Mouse (Mus musculus) frontal cortex, postnatal 25 days (tissue): Measurements from ENCODE around the gene Suz12.

Experiments
- DNase-seq, 2 experiments: peaks; one replicate each; pipeline ENCODE4 v3.0.0; 2022; ENCODE audit warnings: low spot score in 2 of 2

Suz12 gene

GRCm38 (mm10) chr11:80075608-80076277, 82.8 kb downstream of the Suz12 start:
- DNase-seq = no peak

- no peak for DNase-seq
Measured at GRCm38 (mm10) chr11:80077784-80078545, 85.1 kb downstream of the Suz12 start.

GRCm38 (mm10) chr11:80078831-80079230, 85.9 kb downstream of the Suz12 start:
- no peak for DNase-seq

GRCm38 (mm10) chr11:80079751-80080150, 86.8 kb downstream of the Suz12 start:
- no peak for DNase-seq

GRCm38 (mm10) chr11:80080381-80080825, 87.5 kb downstream of the Suz12 start:
- no peak for DNase-seq

- DNase-seq = peak; percentile 71 to 78
Measured at GRCm38 (mm10) chr11:80080826-80081728, 88.2 kb downstream of the Suz12 start, which contains the start of gene Crlf3. TSS of gene Crlf3 (minus strand) at chr11:80080991.

GRCm38 (mm10) chr11:80081786-80082319, 88.9 kb downstream of the Suz12 start:
- no peak for DNase-seq
